Mouse (Mus musculus) liver, postnatal 0 days (tissue): ENCODE results near the gene Troap. TPM values are rescaled to one million over a fixed set of nuclear protein-coding genes. Genes with fewer than 3 reads are reported as not detected.

Experiments used
- ATAC-seq: fragments of 200-750 bp; cut with Nextera tagmentation; 2 replicates; pipeline ENCODE4 v1.8.0; 2017; ENCODE audit warnings: mild to moderate bottlenecking, moderate library complexity
- DNase-seq: peaks from one replicate; pipeline ENCODE4 v3.0.0-alpha.2; 2016
- H3K27ac ChIP-seq: fragments of 300-500 bp; sonication (generic); 2 replicates; pipeline ENCODE4 v1.5.1; 2014; ENCODE audit warnings: antibody characterized with exemption, moderate library complexity, mild to moderate bottlenecking, low read depth
- H3K27me3 ChIP-seq: fragments of 300-500 bp; sonication (generic); 2 replicates; pipeline ENCODE4 v1.6.1; 2014; ENCODE audit warnings: low read length, control low read depth, mixed read lengths; ENCODE audit not compliant: insufficient read depth
- H3K36me3 ChIP-seq: fragments of 300-500 bp; sonication (generic); replicated peaks from 2 replicates; pipeline ENCODE4 v1.6.1; 2014; ENCODE audit warnings: mild to moderate bottlenecking, control low read depth, low read length, moderate library complexity, mixed read lengths; ENCODE audit not compliant: insufficient read depth
- H3K4me1 ChIP-seq: fragments of 300-500 bp; sonication (generic); 2 replicates; pipeline ENCODE4 v1.6.1; 2014; ENCODE audit warnings: antibody characterized with exemption, mild to moderate bottlenecking, control low read depth; ENCODE audit not compliant: insufficient read depth
- H3K4me2 ChIP-seq: fragments of 300-500 bp; sonication (generic); 2 replicates; pipeline ENCODE4 v1.6.1; 2014; ENCODE audit warnings: low read depth, mild to moderate bottlenecking, low read length, moderate library complexity, mixed read lengths
- H3K4me3 ChIP-seq: fragments of 300-500 bp; sonication (generic); 2 replicates; pipeline ENCODE4 v1.5.1; 2014; ENCODE audit warnings: low read depth, low read length
- H3K9ac ChIP-seq: fragments of 300-500 bp; sonication (generic); replicated peaks from 2 replicates; pipeline ENCODE4 v1.6.1; 2014; ENCODE audit warnings: mild to moderate bottlenecking, moderate library complexity
- H3K9me3 ChIP-seq: fragments of 300-500 bp; sonication (generic); 2 replicates; pipeline ENCODE4 v1.6.1; 2016; ENCODE audit warnings: mild to moderate bottlenecking, control low read depth, low read length, mixed read lengths
- CTCF ChIP-seq: sonication (generic); IDR thresholded peaks from 2 replicates; pipeline ENCODE4 v1.5.1; 2016; ENCODE audit warnings: antibody characterized with exemption, low read depth
- EP300 ChIP-seq: IDR thresholded peaks from 2 replicates; pipeline ENCODE4 v1.6.1; 2016; ENCODE audit warnings: antibody characterized with exemption, low read depth, mild to moderate bottlenecking
- WGBS: fragments of 180-500 bp; shearing (Covaris S2); extraction: QIAGEN DNeasy Blood & Tissue Kit; methylation state at CpG from one replicate; pipeline ENCODE4 v1.1.7; 2014; ENCODE audit not compliant: insufficient replicate concordance; 5-methylcytosine and 5-hydroxymethylcytosine counted together
- polyA plus RNA-seq: library from polyadenylated mRNA; unstranded; fragments of >200 nt; fragmentation: Nextera tagmentation; extraction: Ambion mirVana; gene quantifications from 2 replicates; pipeline ENCODE4 v1.2.1, GENCODE M21; 2015

Gene Troap
- polyA plus RNA-seq, 1 experiment from 2014 or later = 6.7 TPM

- no peak overlapping the region for H3K4me2 ChIP-seq
- peaks cover 21% of the 10 kb centered on the region; the same call in 1 of the 2 replicates for H3K36me3 ChIP-seq
- H3K27ac ChIP-seq = no peak overlapping the region
- 93% methylated on average over 16 of the region's 16 CpGs for WGBS
- no peak overlapping the region for H3K9ac ChIP-seq
- H3K4me1 ChIP-seq = peaks cover 6% of the 10 kb centered on the region
- H3K4me3 ChIP-seq = no peak overlapping the region
- ATAC-seq (no peak), DNase-seq (no peak)
- no peaks in the 10 kb centered on the region for H3K9me3 ChIP-seq
- no peak for TF ChIP-seq CTCF
- TF ChIP-seq EP300 = no peak
- peaks cover 27% of the 10 kb centered on the region for H3K27me3 ChIP-seq
Observed at GRCm38 (mm10) chr15:99082840-99083239, 8.5 kb downstream of the Troap start.

GRCm38 (mm10) chr15:99083258-99083657, 8.9 kb downstream of the Troap start:
- Histone ChIP-seq H3K9me3 (no peaks in the 10 kb centered on the region), H3K27ac (no peak overlapping the region), H3K4me1 (peaks cover 9% of the 10 kb centered on the region), H3K9ac (no peak overlapping the region), H3K27me3 (peaks cover 31% of the 10 kb centered on the region), H3K36me3 (peaks cover 17% of the 10 kb centered on the region; the same call in 1 of the 2 replicates), H3K4me2 (no peak overlapping the region), H3K4me3 (no peak overlapping the region)
- TF ChIP-seq EP300 (no peak), CTCF (peak; percentile 74)
- DNase-seq = peak; percentile 61
- ATAC-seq = peak; percentile 35; the same call in 1 of the 2 replicates
- 60% methylated on average over 9 of the region's 9 CpGs for WGBS

- H3K4me1 ChIP-seq = peaks cover 11% of the 10 kb centered on the region
- peaks cover 39% of the 10 kb centered on the region for H3K27me3 ChIP-seq
- no peak for TF ChIP-seq EP300
- no peak for TF ChIP-seq CTCF
- H3K36me3 ChIP-seq = peaks cover 14% of the 10 kb centered on the region; the same call in 1 of the 2 replicates
- WGBS = 10% methylated on average over 11 of the region's 11 CpGs
- H3K4me3 ChIP-seq = no peak overlapping the region
- H3K9me3 ChIP-seq = no peaks in the 10 kb centered on the region
- no peak for DNase-seq
- peak overlapping the region; percentile 32; the same call in 1 of the 2 replicates for H3K4me2 ChIP-seq
- H3K9ac ChIP-seq = no peak overlapping the region
- H3K27ac ChIP-seq = no peak overlapping the region
- ATAC-seq = no peak
Observed at GRCm38 (mm10) chr15:99083867-99084557, 9.6 kb downstream of the Troap start.

GRCm38 (mm10) chr15:99084618-99085017, 10.2 kb downstream of the Troap start:
- ATAC-seq = no peak
- Histone ChIP-seq H3K4me3 (no peak overlapping the region), H3K27ac (no peak overlapping the region), H3K9me3 (no peaks in the 10 kb centered on the region), H3K4me2 (peak overlapping the region; percentile 32; the same call in 1 of the 2 replicates), H3K4me1 (peaks cover 13% of the 10 kb centered on the region), H3K36me3 (peaks cover 14% of the 10 kb centered on the region; the same call in 1 of the 2 replicates), H3K9ac (no peak overlapping the region), H3K27me3 (peaks cover 45% of the 10 kb centered on the region)
- TF ChIP-seq CTCF (no peak), EP300 (no peak)
- no peak for DNase-seq
- 27% methylated on average over 19 of the region's 19 CpGs for WGBS

GRCm38 (mm10) chr15:99085997-99086396, 11.6 kb downstream of the Troap start:
- H3K9ac ChIP-seq = no peak overlapping the region
- H3K4me2 ChIP-seq = no peak overlapping the region
- H3K27me3 ChIP-seq = peaks cover 59% of the 10 kb centered on the region
- H3K36me3 ChIP-seq = peaks cover 10% of the 10 kb centered on the region; the same call in 1 of the 2 replicates
- 73% methylated on average over 4 of the region's 4 CpGs for WGBS
- ATAC-seq = no peak
- H3K9me3 ChIP-seq = no peaks in the 10 kb centered on the region
- peaks cover 13% of the 10 kb centered on the region for H3K4me1 ChIP-seq
- H3K27ac ChIP-seq = no peak overlapping the region
- DNase-seq = no peak
- H3K4me3 ChIP-seq = no peak overlapping the region
- TF ChIP-seq CTCF = no peak
- TF ChIP-seq EP300 = no peak

GRCm38 (mm10) chr15:99087253-99088075, 13.1 kb downstream of the Troap start, which contains the start of gene C1ql4:
Gene C1ql4, minus strand, starts transcription at chr15:99087817.
- Histone ChIP-seq H3K27me3 (peaks cover 71% of the 10 kb centered on the region), H3K4me3 (peak within 1 kb of the TSS; percentile 34), H3K36me3 (peaks cover 3% of the 10 kb centered on the region; the same call in 1 of the 2 replicates), H3K9me3 (no peaks in the 10 kb centered on the region), H3K9ac (no peak within 1 kb of the TSS), H3K4me2 (peak within 1 kb of the TSS; percentile 53), H3K4me1 (peaks cover 13% of the 10 kb centered on the region), H3K27ac (no peak within 1 kb of the TSS)
- 13% methylated on average over 60 of the region's 60 CpGs for WGBS
- DNase-seq = peak; percentile 71
- no peak; the same call in 1 of the 2 replicates for ATAC-seq
- TF ChIP-seq CTCF (peak; percentile 71), EP300 (no peak)
